Mouse (Mus musculus) neutrophil, adult 5-6 weeks (primary cell): ENCODE measurements around the gene Col4a2. TPM values are rescaled to one million over a fixed set of nuclear protein-coding genes. Genes with fewer than 3 reads are reported as not detected.

Experiments used
- ATAC-seq: fragments of 151-379, 151-347 bp; 2 replicates; pipeline ENCODE4 v1.8.0; 2017; ENCODE audit warnings: mild to moderate bottlenecking, moderate TSS enrichment; ENCODE audit not compliant: insufficient number of reproducible peaks, poor library complexity, low FRiP score, severe bottlenecking; ENCODE audit errors: extremely low read depth
- total RNA-seq: library from RNA; stranded (forward); fragments of 200-1000 nt; gene quantifications from 2 replicates; pipeline ENCODE4 v1.2.3, GENCODE M21; 2017

Col4a2 gene
- total RNA-seq = 0.37 TPM in 1 of 2 replicates, not detected in the other

DNA sequence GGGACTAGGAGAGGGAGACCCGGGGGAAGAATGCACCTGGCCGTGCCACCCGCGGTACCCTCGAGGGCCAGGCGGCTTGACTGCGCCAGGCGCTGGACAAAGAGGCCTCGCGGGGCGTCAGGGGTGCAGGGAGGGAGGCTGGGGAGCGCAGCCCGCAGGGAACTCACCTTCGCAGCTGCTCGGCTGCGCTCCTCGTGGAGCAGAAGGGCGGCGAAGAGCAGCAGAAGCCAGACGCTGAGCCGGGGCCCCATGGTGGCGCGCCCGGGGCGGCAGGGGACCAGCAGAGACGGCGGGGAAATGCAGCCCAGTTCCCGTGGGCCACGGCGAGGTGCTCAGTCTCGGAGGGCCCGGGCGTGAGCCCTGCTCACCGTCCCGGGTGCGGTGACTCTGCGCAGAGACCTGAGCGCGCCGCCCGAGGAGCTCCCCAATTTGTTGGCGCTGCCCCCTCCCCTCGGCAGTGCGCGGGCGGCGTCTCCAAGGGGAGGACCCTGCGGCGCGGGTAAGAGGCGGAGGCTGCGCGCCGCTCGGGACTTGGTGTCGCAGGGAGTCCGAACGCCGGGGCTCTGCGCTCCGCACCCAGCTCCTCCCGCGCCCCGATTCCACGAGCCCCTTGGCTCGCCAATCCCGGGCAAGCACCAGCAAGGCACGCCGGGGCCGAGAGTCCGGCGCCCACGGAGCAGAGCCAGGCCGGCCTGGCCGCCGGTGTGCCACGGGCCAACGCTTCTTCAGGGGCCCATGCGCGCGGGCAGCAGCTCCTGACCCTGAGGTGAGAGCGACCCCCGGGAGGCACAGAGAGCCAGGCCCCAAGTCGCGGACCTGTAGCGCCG lies at the start of gene Col4a2, which contains the start of gene Col4a1:
Col4a2 (plus strand) TSS at position 457 of the 827 bp plus-strand sequence.
Col4a1 (minus strand) TSS at position 478 of the 827 bp plus-strand sequence.
- ATAC-seq = no peak

DNA sequence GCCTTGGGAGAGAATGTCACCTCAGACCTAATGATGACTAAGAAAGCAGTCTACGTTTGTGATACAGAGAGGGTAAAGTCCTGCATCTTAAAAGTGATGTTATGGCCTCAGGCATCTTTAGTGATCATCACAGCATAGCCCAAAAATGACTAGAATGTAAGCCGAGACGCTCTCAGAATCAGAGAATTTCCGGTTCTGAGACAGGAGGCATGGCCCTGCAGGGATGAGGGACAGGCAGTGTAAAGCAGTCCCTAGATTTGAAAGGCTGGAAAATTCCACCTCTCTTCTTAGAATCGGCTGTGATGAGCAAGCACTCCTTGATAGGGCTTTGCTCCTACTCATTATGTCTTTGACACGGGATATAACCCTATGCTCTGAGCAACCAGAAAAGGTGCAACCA lies 48.8 kb upstream of the Col4a2 start:
- no peak for ATAC-seq

DNA sequence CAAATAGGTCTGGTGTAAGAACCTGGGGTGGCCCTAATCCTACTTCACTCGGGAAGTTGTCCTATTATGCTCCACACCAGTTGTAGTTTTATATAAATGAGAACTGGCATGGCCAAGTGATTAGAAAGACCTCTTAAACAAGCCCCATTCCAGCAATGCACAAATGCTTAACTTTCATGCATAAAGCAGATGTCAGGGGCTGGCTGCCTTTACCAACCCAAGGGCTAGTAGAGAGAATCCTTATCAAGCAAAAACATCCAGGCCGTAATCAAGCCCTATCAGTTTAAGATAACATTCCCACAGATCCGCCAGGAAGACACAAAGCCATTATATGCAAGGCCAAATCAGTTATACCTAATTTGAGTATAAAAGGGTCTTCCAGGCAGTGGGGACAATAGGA lies 46.6 kb upstream of the Col4a2 start:
- no peak for ATAC-seq

DNA sequence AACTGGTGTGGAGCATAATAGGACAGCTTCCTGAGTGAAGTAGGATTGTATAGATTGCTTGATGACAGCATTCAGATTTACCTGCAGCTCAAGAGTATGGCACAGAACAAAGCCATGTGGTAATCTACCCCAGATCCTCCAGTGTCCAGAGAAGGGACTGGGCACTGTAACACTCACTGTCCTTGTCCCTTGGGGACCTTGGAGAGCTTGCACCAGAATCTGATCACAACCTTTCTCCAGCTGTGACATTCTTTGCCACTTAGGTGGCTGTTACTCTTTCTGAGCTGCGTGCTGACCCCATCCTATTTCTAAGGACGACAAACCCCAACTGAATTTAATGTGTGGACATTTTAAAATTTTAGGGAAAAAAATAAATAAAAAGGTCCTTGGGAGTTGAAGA lies 46.1 kb upstream of the Col4a2 start:
- no peak for ATAC-seq

DNA sequence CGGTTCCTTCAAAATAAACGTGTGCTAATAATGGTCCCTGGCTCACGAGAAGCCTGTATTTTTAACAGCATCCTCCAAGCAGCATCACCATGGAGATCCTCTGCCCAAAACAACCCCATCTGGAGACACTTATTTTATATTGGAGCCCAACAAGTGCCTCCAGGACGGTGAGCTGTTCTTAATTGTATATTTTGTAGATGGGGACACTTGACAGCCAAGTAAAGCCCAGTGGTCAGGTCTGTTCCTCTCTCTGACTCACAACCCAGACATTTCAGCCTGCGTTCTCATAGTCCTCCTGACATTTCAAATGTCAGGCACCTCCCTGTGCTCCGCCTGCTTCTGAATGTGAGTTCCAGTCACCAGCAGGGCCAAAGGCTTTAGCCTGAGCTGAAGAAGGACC lies 43.9 kb upstream of the Col4a2 start:
- ATAC-seq = no peak

DNA sequence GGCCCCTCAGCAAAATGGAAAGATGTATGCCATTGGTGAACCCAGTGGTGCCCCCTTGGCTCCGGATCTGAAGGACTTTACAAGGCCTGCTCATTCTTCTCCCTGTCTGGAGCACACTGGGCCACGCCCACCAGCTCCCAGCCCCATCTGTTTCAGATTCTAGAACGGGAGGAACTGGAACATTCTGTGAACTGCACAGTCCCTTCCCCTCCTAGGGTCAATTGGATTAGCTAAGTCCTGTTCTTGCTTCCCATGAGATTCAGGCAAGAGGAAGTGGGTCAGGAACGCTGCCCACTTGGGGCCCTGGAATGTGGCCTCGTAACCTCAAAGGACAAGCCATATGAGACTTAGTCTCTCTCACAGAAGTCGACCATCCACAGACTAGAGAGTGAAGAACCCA lies 41.8 kb upstream of the Col4a2 start:
- no peak for ATAC-seq

DNA sequence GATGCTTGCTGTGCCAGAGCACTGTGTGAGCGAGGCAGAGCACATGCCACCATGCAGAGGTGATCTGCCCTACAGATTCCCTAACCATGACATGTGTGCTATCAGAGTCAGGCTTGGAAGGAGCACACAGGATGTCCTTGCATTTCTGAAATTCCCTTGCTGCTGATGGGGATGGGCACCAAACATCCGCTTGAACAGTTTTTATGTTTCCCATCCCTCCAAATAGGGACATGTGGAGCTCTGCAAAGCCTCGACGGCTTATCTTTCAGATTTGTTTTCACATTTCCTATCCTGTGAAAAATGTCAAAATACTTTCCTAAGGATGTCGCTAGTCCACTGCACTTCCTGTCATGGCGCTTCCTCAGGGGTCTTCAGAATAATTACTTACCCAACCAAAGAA lies 40.4 kb upstream of the Col4a2 start:
- ATAC-seq = no peak

DNA sequence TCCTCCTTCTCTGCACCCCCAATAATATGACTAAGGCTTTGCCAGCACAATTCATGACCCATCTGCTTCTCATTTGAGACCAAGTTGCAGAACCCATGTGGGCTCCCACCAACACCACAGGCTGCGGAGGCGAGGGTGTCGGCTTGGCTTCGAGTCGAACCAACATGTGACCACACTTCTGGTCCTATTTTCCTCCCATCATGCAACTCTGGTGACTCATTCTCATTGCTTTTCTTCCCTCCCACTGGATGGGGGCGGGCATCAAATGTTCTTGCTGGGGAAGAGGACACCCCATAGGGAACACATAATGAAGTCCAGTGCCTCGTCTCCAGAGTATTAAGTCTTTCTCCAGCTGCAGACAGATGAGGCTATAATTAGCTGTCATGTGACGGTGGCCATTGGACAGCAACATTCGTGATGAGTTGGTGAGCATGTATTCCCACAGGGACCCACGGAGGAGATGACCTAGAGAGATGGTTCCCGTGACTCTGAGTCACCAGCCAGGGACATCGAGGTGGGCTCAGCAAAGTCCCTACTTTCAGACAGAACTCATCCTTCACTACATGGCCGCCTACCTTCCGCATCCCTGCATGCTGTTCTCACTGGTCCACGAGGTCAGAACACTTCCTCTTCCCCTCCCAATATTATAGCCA lies 39.0 kb upstream of the Col4a2 start:
- no peak for ATAC-seq

DNA sequence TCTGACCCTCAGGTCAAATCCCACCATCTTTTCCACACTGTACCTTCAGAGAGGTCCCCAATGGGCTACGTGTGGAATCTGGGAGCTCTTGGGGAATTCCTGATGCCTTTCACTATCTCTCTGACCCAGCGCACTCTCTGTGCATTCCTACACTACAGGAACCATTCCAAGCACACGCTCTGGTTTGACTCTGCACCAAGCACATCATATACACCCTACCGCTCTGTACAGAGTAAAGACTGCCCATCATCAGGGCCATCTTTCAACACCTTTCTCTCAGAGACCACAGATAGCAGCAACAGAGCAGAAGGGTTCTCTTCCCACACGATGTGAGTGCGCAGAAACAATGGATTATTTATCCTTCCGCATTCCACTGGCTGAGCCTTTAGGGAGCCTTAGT lies 38.2 kb upstream of the Col4a2 start:
- ATAC-seq = no peak

DNA sequence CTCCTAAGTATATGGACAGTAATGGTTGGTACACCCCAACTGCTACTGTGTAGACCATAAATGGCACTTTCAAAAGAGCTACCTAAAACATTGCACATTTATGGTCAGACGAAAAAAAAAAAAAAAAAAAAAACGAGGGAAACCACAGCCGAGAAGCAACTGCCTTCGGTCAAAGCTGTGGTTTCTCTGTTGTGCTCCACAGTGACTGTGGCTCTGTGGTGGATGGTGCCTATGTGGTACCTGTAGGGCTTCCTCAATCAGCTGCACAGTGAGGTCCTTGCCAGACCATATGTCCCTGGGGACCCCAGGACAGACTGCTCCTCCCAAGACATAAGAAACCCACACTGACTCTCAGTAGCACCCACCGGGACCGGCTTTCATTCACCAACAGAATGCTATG lies 36.3 kb upstream of the Col4a2 start:
- no peak for ATAC-seq

DNA sequence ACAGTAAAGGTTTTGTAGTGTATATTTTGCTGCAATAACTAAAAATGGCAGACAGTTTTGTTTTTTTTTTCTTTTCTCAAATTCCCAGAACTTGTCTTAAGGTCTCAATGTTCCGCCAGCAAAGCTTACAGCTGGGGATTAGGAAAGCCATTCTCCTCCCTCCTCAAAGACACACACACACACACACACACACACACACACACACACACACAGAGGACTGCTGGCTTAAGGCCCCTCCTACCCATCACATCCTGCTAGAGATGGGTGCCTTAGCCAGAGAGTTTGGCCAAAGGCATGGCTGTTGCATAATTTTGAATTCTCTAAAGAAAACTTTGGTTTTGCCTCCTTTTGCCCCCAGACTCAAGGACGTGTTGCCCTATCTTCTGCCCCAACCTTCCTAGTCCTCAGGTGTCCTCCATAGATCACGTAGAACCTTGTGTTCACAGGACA lies 35.0 kb upstream of the Col4a2 start:
- no peak for ATAC-seq

DNA sequence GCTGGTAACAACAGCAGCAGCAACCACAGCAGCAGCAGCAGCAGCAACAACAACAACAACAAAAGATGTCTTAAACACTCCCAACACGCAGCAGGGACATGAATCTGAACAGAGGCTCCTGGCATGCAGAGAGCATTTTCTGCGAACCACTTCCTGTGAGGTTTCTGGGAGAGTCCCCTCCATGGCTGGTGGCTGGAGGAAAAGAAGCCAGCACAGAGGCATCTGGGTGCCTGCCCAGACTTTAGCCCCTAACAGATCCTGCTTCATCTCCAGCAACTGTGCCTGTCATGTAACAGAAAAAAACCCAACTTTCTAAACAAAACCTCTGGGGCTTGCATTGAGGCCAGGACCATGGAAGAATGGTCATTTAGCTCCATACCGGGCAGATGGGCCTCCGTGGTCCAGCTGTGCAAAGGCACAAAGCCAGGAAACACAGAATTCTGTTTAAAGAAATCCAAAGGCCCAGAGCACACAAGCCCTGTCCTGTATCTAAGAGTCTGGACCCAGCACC lies 34.4 kb upstream of the Col4a2 start:
- ATAC-seq = no peak

DNA sequence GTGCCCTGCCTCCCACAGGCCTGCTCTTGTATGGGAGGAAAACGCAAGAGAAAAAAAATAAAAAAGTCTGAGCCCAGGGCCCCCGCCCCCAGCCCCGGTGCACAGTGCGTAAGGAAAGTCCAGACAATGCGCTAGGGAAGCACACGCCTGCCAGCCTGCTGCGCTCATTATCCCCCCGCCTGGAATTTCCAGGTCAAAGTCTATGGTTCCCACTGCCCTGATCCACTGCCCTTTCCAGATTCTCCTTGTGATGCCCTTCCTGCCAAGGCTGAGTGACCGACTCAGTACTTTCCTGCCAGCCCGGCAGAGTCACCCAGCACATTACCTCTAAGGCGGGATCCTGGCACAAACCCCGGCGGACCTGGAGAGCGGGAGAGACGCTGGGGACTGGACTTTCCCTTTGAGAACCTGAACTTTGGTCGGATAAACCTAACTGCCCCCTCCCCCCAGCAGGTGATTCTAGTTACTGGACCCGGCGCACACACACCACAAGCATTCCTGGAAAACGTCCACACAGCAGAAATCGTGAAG lies 33.2 kb upstream of the Col4a2 start:
- ATAC-seq = no peak

DNA sequence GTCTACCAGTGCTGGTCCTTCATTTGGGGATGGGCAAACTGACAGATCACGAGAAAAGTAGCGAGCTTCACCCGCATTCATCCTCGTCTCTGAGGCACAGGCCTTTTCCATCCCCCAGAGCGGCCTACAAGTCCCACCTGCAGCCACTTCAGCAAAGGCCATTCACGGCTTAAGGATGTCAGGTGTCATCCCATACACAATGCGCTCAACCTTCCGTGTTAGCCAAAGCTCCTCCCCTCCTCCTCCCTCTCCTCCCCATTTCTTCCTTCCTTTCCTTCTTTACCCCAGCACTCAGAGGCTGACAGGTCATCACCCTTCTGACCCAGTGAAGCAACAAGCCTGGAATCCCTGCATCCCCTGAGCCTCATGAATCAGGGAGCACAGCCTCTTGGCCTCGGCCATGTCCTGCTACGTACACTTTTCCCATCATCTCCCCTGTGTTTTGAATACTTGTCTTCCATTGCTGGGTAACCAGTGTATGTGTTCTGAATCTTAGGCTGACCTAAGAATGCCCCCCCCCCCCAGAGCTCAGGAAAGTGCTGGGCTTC lies 31.8 kb upstream of the Col4a2 start:
- no peak for ATAC-seq

DNA sequence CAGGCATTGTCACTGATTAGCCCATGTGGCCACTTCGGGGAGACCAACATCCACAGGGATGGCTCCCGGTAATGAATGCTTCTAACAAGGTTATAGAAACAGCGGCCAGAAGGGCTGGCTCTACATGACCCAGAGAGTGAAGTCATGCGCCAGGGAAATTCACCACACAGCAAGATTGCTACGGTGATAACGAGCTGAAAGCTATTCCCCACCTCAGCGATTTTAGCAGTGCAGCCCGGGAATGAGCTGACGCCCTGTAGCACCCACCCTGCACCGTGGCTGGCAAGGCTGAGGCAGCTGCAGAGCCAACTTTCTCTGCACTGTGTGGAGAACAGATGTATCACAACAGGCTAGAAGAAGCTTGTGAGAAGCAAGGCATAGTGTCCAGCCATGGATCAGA lies 30.5 kb upstream of the Col4a2 start:
- no peak for ATAC-seq

DNA sequence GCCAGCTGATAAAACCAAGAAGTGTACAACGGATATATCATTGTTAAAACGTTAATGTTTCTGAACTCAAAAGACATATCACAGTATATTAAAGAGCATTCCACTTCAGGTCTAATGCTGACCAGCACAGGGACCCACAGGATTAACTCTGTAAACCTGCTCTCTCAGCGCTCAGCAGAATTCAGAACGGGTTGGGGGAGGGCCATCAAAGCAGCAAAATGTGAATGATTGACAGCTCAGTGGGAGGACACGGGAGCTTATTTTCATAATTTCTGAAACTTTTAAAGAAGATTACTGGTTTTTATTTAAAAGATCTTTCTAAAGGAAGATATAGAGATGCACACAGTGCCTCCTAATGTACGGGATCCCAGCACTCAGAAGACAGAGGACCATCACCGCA lies 29.9 kb upstream of the Col4a2 start:
- ATAC-seq = no peak

DNA sequence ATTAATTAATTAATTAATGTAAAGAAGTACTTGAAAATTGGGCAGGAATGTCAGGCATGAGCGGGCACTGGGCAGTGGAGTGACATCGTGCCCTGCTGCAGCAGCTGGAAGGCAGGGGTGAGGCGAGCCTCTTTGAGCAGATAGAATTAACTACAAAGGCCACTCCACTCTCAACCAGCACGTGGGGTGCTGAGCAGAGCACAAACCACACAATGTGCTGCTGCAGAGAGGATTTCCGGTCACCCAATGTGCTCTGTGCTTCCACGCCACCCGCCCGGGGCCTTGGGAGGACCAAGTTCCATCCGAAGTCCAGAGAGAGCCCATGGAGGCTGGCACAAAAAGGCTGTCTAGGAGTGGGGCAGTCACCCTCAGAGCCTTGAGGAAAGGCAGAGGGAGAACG lies 29.4 kb upstream of the Col4a2 start:
- no peak for ATAC-seq

DNA sequence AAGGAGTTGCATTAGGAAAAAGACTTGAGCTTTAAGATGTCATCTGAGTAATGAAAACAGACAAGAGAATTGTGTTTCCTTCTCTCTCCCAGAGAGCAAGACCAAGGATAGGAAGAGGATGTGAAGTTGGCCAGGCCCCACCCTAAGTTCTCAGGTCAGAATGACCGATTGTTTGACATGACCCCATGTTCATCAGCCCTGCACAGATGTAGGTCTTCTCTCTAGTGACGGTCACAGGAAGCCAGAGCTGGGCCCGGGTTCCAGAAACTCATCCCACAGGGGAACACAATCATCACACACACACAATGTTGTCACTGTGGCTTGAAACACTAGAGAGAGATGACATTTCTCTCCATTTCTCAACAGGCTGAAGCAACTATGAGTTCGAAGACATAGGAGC lies 27.2 kb upstream of the Col4a2 start:
- no peak for ATAC-seq

DNA sequence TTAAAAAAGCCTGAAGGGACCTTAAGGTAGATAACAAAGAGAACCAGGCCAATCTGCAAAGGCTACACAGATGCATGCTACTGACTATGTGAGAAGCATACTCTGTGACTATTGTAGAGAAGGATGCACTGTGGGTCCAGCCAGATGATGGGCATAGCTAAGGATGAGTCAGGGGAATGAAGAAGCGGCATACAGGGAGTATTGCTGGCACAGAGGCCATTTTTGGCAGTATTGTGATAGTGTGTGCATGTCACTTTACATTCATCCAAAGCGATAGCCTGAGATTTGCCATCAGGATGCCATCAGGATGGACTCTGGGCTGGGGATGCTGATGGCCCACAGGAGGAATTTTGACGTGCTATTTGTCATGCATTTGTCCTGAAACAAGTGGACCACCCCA lies 25.5 kb upstream of the Col4a2 start:
- no peak for ATAC-seq

DNA sequence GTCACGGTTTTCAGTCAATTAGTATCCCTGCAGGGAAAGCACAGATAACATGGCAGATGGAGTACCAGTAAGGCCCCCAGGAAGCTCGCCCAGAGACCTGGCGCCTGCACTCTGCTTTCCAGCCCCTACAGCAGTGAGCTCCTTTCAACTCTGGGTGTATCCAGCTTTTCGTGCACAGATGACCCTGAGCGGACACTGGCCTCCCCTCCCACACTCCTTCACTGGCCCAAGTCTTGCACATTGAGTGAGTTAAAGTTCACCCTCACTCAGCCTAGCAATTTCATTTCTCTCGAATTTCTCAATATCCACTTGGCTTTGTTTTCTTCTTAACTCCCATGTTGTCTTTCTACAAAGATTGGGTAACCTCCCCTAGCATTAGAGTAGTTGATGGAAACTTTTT lies 24.3 kb upstream of the Col4a2 start:
- ATAC-seq = no peak
